Mouse (Mus musculus) splenic B cell, adult 2 months (primary cell): Measurements from ENCODE around the gene Tomm22.
A peak's percentile ranks its signal among the peaks of the same experiment; 100 is the strongest.
"Not testable (repeated sequence)": the region's sequence is repeated elsewhere in the genome, so short reads cannot be mapped to it uniquely, and the experiment has no call there.

ENCODE experiments used
- DNase-seq: peaks from one replicate; pipeline ENCODE4 v3.0.0-alpha.2; 2011; ENCODE audit warnings: low read depth, low spot score
- H3K27me3 ChIP-seq: 2 replicates; pipeline ENCODE4 v1.6.1; 2012; ENCODE audit warnings: mild to moderate bottlenecking, low read length, moderate library complexity, mixed read lengths; ENCODE audit not compliant: control insufficient read depth, poor library complexity, insufficient read depth, severe bottlenecking
- H3K36me3 ChIP-seq: 2 replicates; pipeline ENCODE4 v1.6.1; 2012; ENCODE audit warnings: mild to moderate bottlenecking, low read length, moderate library complexity, mixed read lengths; ENCODE audit not compliant: control insufficient read depth, poor library complexity, insufficient read depth, severe bottlenecking

Tomm22 gene

DNA sequence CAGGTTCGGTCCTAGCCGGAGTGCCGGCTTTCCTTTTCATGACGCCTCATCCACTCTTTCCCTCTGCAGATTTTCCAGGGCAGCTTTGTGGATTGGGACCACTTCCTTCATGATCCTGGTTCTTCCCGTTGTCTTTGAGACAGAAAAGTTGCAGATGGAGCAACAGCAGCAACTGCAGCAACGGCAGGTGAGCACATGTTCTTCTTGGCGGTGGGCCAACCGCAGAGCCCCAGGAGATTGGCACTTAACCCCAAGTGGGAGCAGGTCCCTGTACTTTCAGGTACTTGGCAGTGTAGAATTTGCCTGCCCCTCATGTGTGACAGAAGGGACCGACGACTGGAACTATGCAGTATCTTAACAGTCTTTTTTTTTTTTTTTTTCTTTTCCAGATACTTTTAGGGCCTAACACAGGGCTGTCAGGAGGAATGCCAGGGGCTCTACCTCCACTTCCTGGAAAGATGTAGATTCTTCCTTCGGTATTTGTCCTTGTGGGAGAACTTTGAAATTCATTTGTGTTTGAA lies 1.2 kb downstream of the Tomm22 start:
- not testable (repeated sequence) for DNase-seq, H3K27me3 ChIP-seq
- H3K36me3 ChIP-seq, result peaks cover 11% of the 10 kb centered on the region; the same call in 1 of the 2 replicates

DNA sequence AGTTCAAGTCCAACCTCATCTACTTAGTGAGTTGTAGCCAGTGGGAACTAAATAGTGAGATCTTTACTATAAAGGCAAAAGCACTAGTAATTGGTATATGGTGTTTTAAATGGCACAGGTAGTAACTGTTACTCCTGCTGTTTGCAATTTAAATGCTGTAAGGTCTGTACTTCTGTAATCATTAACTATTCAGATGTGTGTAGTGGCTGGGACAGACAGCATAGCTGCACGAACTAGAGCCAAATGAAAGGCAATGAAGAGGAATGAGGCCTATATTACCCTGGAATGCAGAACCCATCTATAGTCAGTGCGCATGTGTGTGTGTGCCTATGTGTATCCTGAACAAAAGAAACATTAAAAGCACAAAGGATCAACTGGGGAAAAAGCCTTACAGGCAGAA lies 7.3 kb downstream of the Tomm22 start:
- H3K36me3 ChIP-seq, result peaks cover 12% of the 10 kb centered on the region
- no peaks in the 10 kb centered on the region for H3K27me3 ChIP-seq
- no peak for DNase-seq

DNA sequence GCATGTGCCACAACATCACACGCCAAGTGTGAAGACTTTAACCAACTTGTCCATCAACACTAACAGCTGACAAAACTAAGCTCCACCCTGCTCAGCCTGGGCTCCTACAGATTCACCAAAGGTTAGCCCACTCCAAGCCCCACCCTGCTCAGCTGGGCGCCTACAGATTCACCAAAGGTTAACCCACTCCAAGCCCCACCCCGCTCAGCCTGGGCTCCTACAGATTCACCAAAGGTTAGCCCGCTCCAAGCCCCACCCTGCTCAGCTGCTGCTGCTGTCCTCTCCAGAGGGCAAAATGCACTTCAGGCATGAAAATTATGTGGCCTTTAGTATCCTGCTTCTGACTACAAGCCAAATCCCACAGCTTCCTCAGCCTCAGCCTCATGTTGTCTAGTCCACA lies 11.3 kb downstream of the Tomm22 start:
- DNase-seq, result no peak
- Histone ChIP-seq H3K27me3 (no peaks in the 10 kb centered on the region), H3K36me3 (peaks cover 1% of the 10 kb centered on the region; the same call in 1 of the 2 replicates)

DNA sequence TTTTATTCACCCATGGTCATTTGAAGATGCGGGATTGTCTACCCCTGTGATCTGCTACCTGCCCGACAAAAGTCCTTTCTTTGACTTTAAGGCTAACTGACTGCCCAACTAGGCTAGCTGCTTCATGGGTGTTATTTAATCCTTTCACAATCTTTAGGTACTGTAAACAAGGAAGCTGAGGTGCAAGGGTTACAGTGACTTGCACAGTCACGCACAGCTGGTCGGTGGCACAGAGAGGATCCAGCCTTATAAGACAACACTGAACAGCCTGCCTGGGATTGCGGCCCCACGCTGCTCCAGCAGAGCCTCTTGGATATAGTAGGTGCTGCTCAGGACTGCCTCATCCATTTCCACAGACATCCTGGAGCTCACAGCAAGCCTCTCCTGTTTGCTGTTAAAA lies 12.5 kb downstream of the Tomm22 start:
- DNase-seq, result no peak
- Histone ChIP-seq H3K27me3 (no peaks in the 10 kb centered on the region), H3K36me3 (peaks cover 1% of the 10 kb centered on the region; the same call in 1 of the 2 replicates)

DNA sequence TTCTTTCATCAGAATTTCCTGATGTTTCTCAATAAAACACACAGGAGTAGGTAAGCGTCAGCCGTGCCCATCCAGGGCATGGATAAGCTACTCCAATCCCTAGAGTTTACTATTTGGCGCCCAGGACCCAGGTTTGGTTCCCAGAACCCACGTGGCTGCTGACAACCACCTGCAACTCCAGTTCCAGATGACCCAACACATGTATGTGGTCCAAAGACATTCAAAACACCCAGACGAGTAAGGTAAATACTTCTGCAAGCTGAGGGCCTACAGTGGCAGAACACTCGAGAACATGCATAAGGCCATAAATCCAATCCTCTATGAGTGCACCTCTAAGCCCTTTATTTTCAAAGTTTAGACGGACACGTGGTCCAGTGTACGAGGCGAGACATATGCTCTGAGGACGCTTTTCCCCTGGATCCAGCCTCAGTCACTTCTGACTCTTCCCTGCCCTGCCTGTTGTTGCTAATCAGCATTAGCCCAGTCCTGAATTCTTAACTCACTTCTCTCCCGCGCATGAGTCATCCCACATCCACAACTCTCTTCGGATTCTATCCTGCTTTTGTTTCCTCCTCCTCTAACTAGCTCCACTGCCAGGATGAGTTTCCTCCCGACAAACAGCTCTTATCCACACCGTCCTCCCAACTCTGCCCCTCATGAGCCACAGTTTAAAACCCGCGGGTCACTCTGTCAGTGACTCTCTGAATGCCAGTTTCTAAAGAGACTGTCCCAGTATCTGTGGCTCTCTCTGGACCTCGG lies 13.2 kb downstream of the Tomm22 start:
- H3K27me3 ChIP-seq, result no peaks in the 10 kb centered on the region

DNA sequence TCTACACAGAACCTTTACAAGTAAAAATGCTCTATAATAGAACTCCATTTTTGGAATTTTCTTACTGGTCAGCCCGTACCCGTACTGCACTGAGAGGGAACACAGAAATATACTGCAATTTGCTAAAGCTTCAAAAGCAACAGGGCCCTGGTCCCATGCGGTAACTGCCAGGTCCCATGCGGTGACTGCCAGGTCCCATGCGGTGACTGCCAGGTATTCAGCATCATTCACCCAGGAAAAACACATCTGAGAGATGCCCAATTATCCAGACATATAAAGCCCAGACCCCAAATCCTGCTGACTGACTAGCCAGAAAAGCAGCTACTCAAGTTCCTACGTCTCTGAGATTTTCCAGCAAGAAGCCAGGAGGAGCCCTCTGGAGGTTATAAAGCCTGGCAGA lies 14.0 kb downstream of the Tomm22 start:
- no peak for DNase-seq
- peaks cover 1% of the 10 kb centered on the region; the same call in 1 of the 2 replicates for H3K36me3 ChIP-seq
- H3K27me3 ChIP-seq, result no peaks in the 10 kb centered on the region

More for the DNA sequence above, 13.2 kb downstream of the Tomm22 start:
- DNase-seq, result no peak
- peaks cover 1% of the 10 kb centered on the region; the same call in 1 of the 2 replicates for H3K36me3 ChIP-seq

DNA sequence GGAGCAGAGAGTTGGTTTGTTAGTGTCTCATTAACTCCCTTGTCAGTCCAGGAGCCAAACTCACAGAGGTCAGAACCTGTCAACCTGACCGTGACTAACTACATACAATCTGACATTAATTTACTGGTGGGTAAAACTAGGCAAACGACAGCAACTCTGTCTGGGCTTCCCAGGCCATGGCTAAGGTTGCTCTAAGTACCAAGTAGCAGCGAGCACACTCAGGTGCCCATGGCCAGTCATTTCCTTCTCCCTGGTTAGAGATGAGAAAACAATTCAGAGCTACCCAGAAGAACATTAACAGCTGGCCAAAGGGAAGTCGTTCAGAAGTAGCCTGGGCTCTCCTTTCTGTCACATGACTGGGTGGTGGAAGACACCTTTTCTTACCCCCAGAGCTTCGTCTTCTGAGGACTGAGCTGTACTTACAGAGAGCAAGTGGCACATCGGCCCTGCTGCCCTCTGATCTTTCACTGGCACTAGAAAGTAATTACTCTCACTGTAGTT lies 14.5 kb downstream of the Tomm22 start:
- no peak for DNase-seq
- peaks cover 1% of the 10 kb centered on the region; the same call in 1 of the 2 replicates for H3K36me3 ChIP-seq
- no peaks in the 10 kb centered on the region for H3K27me3 ChIP-seq

DNA sequence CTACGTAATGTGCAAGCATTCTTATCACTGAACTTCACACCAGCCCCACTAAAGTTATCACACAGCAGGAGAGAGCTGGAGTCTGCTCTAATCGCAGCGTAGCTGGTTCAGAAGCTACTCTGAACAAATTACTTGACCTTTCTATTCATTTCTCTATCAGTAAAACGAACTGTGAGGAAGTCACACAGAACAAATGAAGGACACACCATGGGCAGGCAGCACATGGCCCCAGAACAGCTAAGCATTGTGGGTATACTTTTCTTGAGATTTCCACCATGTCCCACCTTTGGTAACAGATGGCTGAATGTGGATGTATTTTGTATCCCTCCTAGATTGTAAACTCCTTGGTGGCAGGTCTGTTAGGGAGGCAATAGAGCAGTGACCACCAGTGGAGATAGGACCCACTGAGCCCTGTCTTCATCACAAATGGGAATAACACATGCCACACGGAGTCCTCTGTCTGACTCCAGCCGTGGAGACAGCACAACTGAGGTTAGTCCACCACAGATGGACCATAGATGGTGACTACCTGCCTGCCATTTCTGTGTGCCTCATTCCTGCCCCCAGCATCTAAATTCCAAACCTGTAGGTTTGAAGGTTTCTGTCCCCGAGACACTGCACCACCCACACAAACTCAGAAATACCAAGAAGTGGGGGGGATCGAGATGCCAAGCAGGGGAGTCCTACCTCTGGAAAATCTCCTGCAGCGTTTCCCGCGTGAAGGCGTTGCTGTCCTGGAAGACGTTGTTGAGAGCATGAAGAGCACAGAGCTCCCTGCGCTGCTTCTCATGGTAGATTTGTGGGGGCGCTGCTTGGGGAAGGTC lies 15.6 kb downstream of the Tomm22 start:
- no peak for DNase-seq
- Histone ChIP-seq H3K36me3 (peaks cover 1% of the 10 kb centered on the region; the same call in 1 of the 2 replicates), H3K27me3 (no peaks in the 10 kb centered on the region)

DNA sequence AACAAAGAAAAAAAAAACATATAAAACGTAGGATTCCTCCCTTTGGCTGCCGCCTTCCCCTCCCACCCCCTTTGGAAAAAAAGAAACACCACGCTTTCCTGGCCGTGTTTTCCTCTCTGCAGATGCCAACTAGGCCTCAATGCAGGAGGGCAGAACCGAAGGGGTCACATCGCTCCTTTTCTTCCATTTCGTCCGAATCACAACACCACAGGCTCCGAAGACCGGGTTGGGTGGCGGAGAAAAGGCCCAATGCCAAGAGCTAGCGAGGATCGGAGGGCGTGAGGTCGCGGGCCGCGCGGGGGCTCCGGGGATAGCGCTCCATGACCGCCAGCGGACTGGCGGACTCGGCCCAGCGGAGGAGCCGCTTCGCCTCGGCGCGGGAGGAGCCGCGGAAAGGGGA lies 16.5 kb downstream of the Tomm22 start:
- no peak for DNase-seq
- peaks cover 1% of the 10 kb centered on the region; the same call in 1 of the 2 replicates for H3K36me3 ChIP-seq
- no peaks in the 10 kb centered on the region for H3K27me3 ChIP-seq

DNA sequence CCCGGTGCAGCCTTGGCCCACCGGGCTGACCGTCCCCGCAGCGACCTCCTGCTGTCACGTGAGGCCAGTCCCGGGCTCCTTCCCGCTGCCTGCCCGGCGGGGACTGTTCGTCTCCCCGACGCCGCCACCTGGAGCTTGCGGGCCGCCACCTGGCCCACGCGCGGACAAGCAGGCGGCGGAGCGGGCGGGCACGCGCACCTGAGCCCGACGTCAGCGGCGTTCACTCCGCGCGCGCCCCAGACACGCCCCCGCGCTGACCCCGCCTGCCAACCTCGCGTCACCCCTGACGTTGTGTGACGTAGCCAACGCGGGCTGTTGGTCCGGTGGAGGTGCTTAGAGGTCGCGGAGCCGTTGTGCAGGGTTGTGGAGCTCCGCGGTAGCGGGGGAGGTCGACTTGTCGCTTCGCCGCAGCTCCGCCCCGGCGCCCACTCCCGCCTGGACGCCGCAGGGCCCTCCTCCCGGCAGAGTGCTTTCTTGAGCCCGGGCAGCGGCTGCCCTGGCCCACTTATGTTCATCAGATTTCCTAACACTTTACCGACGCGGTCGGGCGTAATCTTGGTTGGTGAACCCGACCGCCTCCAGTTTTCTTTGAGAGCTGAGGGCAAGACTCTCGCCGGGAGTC lies 17.1 kb downstream of the Tomm22 start, which contains the start of gene Josd1:
Gene Josd1, minus strand, starts transcription at position 274 of the 622 bp plus-strand sequence.
- H3K27me3 ChIP-seq, result no peaks in the 10 kb centered on the region
- DNase-seq, result peak; percentile 97
- no peaks in the 10 kb centered on the region for H3K36me3 ChIP-seq

DNA sequence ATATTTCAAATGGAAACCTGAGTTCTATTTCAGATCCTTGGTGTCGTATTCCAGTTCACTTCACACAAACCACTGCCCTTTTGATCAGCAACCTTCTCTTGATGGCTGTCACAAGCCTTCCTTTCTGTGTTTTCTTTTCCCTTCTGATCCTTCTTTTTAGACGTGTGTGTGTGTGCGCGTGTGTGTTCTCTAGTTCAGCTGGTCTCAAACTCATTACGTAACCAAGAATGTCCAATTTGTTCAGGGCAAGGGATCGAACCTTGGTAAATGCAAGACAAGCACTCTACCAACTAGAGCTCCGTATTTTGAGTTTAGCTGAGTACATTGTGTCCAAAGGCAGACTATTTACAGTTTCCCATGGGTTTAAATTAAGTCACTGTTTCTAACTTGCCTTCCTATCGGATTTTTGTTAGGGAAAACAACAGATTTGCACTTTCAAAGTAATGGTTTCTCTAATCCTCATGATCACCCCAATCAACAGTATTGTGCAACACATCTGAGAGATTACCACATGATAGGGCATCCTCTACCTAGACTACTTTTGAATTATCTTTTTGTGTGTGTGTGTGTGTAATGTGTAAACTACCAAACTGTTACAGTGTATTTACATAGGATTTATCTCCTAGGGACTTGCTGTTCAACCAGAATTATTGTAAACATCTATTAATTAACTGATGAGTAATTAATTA lies 17.8 kb downstream of the Tomm22 start:
- no peak for DNase-seq
- H3K27me3 ChIP-seq, result no peaks in the 10 kb centered on the region
- no peaks in the 10 kb centered on the region for H3K36me3 ChIP-seq

DNA sequence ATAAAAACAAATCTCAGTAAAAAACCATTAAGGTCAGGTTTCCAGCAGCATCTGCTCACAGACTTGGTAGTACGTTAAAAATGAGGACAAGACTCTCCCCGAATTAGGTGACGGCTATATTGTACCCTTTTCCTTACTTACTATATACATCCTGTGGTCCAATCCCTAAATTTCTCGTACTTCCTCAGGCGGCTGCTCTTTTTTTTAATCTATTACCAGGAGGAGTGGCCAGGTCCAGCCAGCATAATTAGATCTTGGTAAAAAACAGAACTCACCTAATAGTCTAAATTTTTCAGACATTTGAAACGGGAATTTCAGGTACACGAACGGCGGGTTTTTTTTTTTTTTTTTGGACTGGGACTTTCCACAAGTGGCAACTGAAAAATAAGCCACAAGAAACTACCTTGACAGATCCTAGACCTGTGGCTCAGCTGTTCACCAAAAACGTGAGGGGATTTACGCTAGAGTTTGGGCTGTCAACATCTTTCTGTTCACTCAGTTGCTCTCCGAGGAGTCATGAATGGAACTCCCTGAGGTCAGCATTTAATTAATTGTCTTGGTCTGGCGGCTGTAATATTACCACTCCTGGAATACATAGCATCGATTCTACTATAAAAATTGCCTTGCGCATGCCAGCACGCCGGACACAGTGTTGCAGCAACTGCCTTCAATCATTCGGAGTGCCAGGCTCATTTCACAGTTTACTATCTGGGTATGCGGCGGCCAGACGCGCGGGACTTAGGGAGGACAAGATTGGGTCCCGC lies 19.2 kb downstream of the Tomm22 start:
- H3K27me3 ChIP-seq, result no peaks in the 10 kb centered on the region
- H3K36me3 ChIP-seq, result no peaks in the 10 kb centered on the region; the same call in 1 of the 2 replicates
- no peak for DNase-seq

DNA sequence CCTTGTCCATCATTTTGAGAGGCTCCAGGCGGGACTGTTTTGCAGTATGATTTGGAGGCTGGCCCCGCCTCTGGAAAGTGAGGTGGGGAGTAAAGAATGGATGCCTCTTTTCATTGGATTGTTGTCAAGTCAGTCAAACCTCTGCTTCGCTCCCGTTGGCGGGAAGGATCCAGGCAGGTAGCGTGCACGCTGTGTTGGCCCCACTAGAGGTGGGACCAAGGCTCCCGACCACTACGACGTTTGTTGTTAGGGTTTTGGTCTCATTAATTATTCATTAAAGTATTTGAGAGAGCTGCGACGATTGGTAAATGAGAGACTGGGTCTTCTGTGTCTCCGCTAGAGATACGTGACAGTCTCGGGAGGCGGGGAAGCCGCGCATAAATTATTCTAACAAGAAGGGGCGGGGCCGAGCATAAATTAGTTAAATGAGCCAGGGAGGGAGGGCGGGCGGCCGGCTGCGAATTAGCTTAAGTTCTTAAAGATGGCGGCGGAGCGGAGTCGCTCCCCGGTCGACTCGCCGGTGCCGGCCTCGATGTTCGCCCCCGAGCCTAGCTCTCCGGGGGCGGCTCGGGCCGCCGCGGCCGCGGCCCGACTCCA lies 19.9 kb downstream of the Tomm22 start, which contains the start of gene Gtpbp1:
Gene Gtpbp1, plus strand, starts transcription at position 420 of the 597 bp plus-strand sequence.
- DNase-seq, result peak; percentile 99

More for the DNA sequence above, 19.9 kb downstream of the Tomm22 start, which contains the start of gene Gtpbp1:
- peaks cover 3% of the 10 kb centered on the region; the same call in 1 of the 2 replicates for H3K36me3 ChIP-seq
- H3K27me3 ChIP-seq, result no peaks in the 10 kb centered on the region
